Mouse (Mus musculus) naive thymus-derived CD4-positive, alpha-beta T cell, adult 5 months (primary cell): ENCODE measurements around the gene 1700001O22Rik. TPM values are rescaled to one million over a fixed set of nuclear protein-coding genes. Genes with fewer than 3 reads are reported as not detected.

ENCODE experiments used
- polyA plus RNA-seq: library from polyadenylated mRNA; unstranded; fragments of 100-300 nt; shearing (Covaris generic); gene quantifications from one replicate; pipeline ENCODE4 v1.2.1, GENCODE M21; 2017

The 1700001O22Rik gene
- polyA plus RNA-seq = not detected

DNA sequence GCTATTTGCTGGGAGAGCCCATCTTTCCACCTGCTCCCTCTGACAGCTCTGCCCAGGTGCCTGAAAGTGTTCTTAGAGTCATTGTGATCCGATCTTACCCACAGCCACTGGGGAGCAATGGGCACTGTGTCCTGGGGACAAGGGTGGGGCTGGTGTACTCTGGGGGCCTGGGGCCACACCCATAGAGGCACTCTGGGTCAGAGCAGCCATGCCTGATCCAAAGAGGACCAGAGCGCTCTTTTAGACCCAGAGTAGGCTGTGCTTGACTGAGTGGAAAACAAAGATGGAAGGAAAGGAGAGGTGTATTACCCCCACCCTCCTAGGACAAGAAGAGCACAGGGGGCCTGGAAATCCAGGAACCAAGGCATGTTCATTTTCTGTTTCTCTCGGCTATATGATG lies at the start of gene 1700001O22Rik:
Gene 1700001O22Rik, minus strand, starts transcription at position 58 of the 400 bp plus-strand sequence.

DNA sequence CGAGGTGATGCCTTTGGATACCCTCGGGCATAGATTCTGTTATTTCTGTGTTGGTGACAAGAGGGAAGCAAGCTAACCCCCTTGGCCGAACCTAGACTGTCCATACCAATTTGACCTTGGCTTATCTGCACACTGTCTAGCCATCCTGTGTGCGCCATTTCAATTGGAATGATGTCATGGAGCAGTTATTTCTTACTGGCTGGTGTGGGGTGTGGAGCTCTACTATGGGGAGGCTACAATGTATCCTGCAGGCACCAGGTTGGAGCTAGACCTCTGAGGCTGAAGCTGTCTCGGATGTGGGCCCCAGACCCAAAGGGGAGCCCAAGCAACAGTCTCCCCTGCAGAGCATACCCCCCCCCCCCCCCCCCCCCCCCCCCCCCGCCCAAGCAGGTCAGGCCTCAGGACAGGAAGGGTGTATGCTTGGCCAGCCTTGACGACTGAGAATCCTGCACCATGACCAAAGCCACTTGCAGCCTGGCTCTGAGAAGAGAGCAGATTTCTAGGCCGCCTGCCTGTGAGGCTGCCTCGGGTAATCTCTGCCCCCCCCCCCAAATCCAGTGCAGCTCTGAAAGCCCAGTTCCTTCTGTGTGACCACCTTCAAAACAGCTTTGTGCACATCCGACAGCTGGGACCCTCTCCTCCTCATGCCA lies 31.0 kb upstream of the 1700001O22Rik start, which contains the start of gene Prrx2:
Gene Prrx2, plus strand, starts transcription at position 600 of the 650 bp plus-strand sequence.

DNA sequence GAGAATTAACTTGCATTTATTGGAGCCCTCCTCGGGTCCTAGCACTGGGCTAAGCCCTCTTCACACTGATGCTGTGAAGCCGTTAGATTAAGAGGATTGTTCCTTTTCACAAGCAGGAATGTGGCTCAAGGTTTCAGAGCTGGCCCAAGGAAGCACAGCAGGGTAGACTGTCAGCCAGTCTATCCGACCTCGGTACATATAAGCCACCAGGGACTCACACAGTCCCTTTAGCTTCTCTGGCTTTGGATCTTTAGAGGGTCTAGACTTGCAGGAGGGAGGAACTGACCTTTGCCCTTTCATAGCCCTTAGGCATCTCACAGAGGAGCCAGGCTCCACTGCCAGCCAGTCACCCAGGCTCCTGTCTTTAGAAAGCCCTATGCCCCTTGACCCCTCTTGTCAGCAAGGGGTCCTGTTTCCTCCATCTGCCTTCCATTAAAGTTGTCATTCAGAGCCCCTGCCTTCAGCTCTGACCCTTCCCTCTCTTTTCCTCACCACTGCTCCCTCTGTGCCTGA lies 26.9 kb upstream of the 1700001O22Rik start, which contains the start of gene Asb6:
Gene Asb6, minus strand, starts transcription at position 51 of the 513 bp plus-strand sequence.

DNA sequence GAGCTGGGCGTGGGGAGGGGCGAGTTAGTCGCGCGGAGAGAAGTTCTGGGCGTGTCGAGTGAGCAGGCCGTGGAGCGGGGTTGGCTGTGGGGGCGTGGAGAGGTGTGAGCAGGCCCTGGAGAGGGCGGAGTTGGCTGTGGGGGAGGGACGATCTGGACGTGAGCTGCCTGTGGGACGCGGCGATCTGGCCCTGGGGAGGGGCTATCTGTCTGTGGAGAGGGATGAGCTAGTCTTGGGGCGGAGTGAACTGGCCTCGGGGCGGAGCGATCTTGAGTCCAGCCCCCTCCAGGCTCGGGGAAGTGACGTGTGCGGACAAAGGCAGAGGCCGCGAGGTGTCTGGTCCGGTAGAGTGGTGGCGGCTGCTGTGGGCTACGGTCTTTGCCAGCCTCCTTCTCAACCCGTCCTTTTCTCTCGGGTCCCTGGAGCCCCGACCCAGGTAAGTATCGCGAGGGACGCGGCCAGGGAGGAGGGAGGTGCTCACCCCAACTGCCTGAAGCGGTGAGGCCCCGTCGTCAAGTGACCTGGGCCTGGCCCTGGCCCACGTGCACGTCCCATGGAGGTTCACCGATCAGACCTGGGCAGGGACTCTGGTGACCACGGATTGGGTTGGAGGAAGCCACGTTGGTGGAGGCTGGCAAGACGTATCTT lies 4.3 kb upstream of the 1700001O22Rik start, which contains the start of gene Ntmt1:
Gene Ntmt1, plus strand, starts transcription at position 179 of the 648 bp plus-strand sequence.

Other genes starting within 250 kb of the 1700001O22Rik start
- gene Cstad, start 208.6 kb downstream of the 1700001O22Rik start, polyA plus RNA-seq = not detected
- 25.7 TPM for gene Ntmt1, start 4.2 kb upstream of the 1700001O22Rik start, polyA plus RNA-seq
- gene Asb6, start 26.7 kb upstream of the 1700001O22Rik start, polyA plus RNA-seq = 64.4 TPM
- gene Prrx2, start 31.3 kb upstream of the 1700001O22Rik start, polyA plus RNA-seq = not detected
- not detected for gene Ptges, start 126.2 kb upstream of the 1700001O22Rik start, polyA plus RNA-seq
- gene Tor1b, start 149.3 kb upstream of the 1700001O22Rik start, polyA plus RNA-seq = 28.1 TPM
- gene Tor1a, start 164.3 kb upstream of the 1700001O22Rik start, polyA plus RNA-seq = 81.3 TPM
- gene BC005624, start 178.5 kb upstream of the 1700001O22Rik start, polyA plus RNA-seq = 64.4 TPM
- gene Usp20, start 178.6 kb upstream of the 1700001O22Rik start, polyA plus RNA-seq = 18.8 TPM